Mouse (Mus musculus) megakaryocyte, adult 5-6 weeks (primary cell): ENCODE data around the gene Tmem101. TPM values are rescaled to one million over a fixed set of nuclear protein-coding genes. Genes with fewer than 3 reads are reported as not detected.
"Not testable (repeated sequence)": the region's sequence is repeated elsewhere in the genome, so short reads cannot be mapped to it uniquely, and the experiment has no call there.

Source experiments
- ATAC-seq: 2 replicates; pipeline ENCODE4 v1.8.0; 2016; ENCODE audit warnings: mild to moderate bottlenecking, inconsistent platforms; ENCODE audit not compliant: poor library complexity, severe bottlenecking
- total RNA-seq, 2 experiments: library from RNA; stranded (forward) in 1 of 2; stranded (reverse) in 1 of 2; fragments of 153-499, 151-499 nt in 1 of 2; fragments of 221-1000, 200-1000 nt in 1 of 2; gene quantifications; 2 replicates each; pipeline versions ENCODE4 v1.2.3 to v1.2.4; 2015 to 2017

The Tmem101 gene
- total RNA-seq, 2 experiments from 2014 or later = 7.9 to 12.5 TPM

- not testable (repeated sequence) for ATAC-seq
These were observed 1.8 kb upstream of the Tmem101 start for GRCm38 (mm10) chr11:102158024-102158423.

GRCm38 (mm10) chr11:102156786-102157089 is 534 bp upstream of the Tmem101 start:
- no peak for ATAC-seq

GRCm38 (mm10) chr11:102147213-102147989 is 8.8 kb downstream of the Tmem101 start:
- no peak for ATAC-seq

GRCm38 (mm10) chr11:102146531-102146930 is 9.7 kb downstream of the Tmem101 start:
- ATAC-seq = no peak

- ATAC-seq = no peak
These were observed 10.2 kb downstream of the Tmem101 start for GRCm38 (mm10) chr11:102146005-102146404.

GRCm38 (mm10) chr11:102145471-102146001 is 10.7 kb downstream of the Tmem101 start, which contains the start of gene Nags:
Gene Nags, plus strand, starts transcription at chr11:102145513.
- no peak for ATAC-seq

GRCm38 (mm10) chr11:102144957-102145470 is 11.2 kb downstream of the Tmem101 start:
- no peak for ATAC-seq

GRCm38 (mm10) chr11:102142355-102142754 is 13.8 kb downstream of the Tmem101 start:
- no peak for ATAC-seq

- peak; percentile 52 for ATAC-seq
These were observed 15.7 kb downstream of the Tmem101 start for GRCm38 (mm10) chr11:102140508-102140907.

- ATAC-seq = peak; percentile 90
These were observed 17.8 kb downstream of the Tmem101 start for GRCm38 (mm10) chr11:102138447-102138740.

- peak; percentile 69 for ATAC-seq
These were observed 18.4 kb downstream of the Tmem101 start for GRCm38 (mm10) chr11:102137625-102138446.

GRCm38 (mm10) chr11:102134516-102134915 is 21.7 kb downstream of the Tmem101 start:
- ATAC-seq = no peak

- ATAC-seq = no peak
These were observed 38.8 kb downstream of the Tmem101 start for GRCm38 (mm10) chr11:102117386-102117785.

GRCm38 (mm10) chr11:102116241-102116640 is 40.0 kb downstream of the Tmem101 start:
- no peak for ATAC-seq

GRCm38 (mm10) chr11:102111576-102111975 is 44.6 kb downstream of the Tmem101 start:
- no peak for ATAC-seq

GRCm38 (mm10) chr11:102107732-102108131 is 48.5 kb downstream of the Tmem101 start, which contains the start of gene Pyy:
Gene Pyy, minus strand, starts transcription at chr11:102107832.
- ATAC-seq = no peak

GRCm38 (mm10) chr11:102106911-102107310 is 49.3 kb downstream of the Tmem101 start:
- no peak for ATAC-seq
